8 mouse cellular contexts compared by ENCODE assay signal in genomic region chr4:155785819-155786218, GRCm38 (mm10). TPM values are rescaled to one million over a fixed set of nuclear protein-coding genes. Genes with fewer than 3 reads are reported as not detected.
DNase-seq lines count a peak whose midpoint lies in the region; ATAC-seq and TF ChIP-seq lines count a peak whose summit lies in the region.

Gene Tmem88b (minus strand): TSS chr4:155785874.

- 67% methylated on average over 5 of the region's 5 CpGs for WGBS in hindbrain, embryonic 13.5 days
- 74% methylated on average over 5 of the region's 5 CpGs for WGBS in midbrain, embryonic 12.5 days

- peak within 1 kb of the TSS; percentile 75; the same call in 1 of the 2 replicates for H3K4me3 ChIP-seq in bone marrow macrophage, adult 2 months (ENCODE audit: insufficient read depth, low read length)
- H3K4me3 ChIP-seq in hindbrain, embryonic 13.5 days = peak within 1 kb of the TSS; percentile 63
- H3K4me3 ChIP-seq in midbrain, embryonic 12.5 days = peak within 1 kb of the TSS; percentile 61

- TF ChIP-seq POLR2A in bone marrow macrophage, adult 2 months (IDR thresholded peaks at IDR 0.05; ENCODE audit: borderline replicate concordance, low read depth, low read length) = no peak

- H3K4me2 ChIP-seq in hindbrain, embryonic 13.5 days = peak within 1 kb of the TSS; percentile 68
- peak within 1 kb of the TSS; percentile 72 for H3K4me2 ChIP-seq in midbrain, embryonic 12.5 days (replicated peaks)

- TF ChIP-seq CTCF in bone marrow macrophage, adult 2 months (IDR thresholded peaks at IDR 0.05; ENCODE audit: low read depth, low read length) = no peak

- H3K27me3 ChIP-seq in hindbrain, embryonic 13.5 days = no peaks in the 10 kb centered on the region
- peaks cover 8% of the 10 kb centered on the region; the same call in 1 of the 2 replicates for H3K27me3 ChIP-seq in midbrain, embryonic 12.5 days

- H3K4me1 ChIP-seq in bone marrow macrophage, adult 2 months (ENCODE audit: control insufficient read depth, insufficient read depth, low read length) = peaks cover 2% of the 10 kb centered on the region
- peaks cover 18% of the 10 kb centered on the region for H3K4me1 ChIP-seq in hindbrain, embryonic 13.5 days (replicated peaks)
- H3K4me1 ChIP-seq in midbrain, embryonic 12.5 days = peaks cover 13% of the 10 kb centered on the region

- H3K9ac ChIP-seq in hindbrain, embryonic 13.5 days = peak within 1 kb of the TSS; percentile 84
- no peak within 1 kb of the TSS for H3K9ac ChIP-seq in midbrain, embryonic 12.5 days (replicated peaks)

- H3K9me3 ChIP-seq in hindbrain, embryonic 13.5 days = no peaks in the 10 kb centered on the region
- no peaks in the 10 kb centered on the region for H3K9me3 ChIP-seq in midbrain, embryonic 12.5 days

- H3K36me3 ChIP-seq in hindbrain, embryonic 13.5 days = no peaks in the 10 kb centered on the region
- H3K36me3 ChIP-seq in midbrain, embryonic 12.5 days = no peaks in the 10 kb centered on the region

- no peak for ATAC-seq in hindbrain, embryonic 13.5 days (ENCODE audit: low FRiP score)
- no peak for ATAC-seq in midbrain, embryonic 12.5 days (ENCODE audit: low FRiP score, low read depth)
- no peak for ATAC-seq in monocyte, adult 5-6 weeks (replicated peaks; ENCODE audit: insufficient number of reproducible peaks, low FRiP score, low TSS enrichment, poor library complexity, severe bottlenecking)

- no peak for DNase-seq in layer of hippocampus, adult 18-20 months (ENCODE audit: low spot score in 2 of 2)
- no peak for DNase-seq in layer of hippocampus, adult 11-12 months (ENCODE audit: low spot score)
- no peak for DNase-seq in cerebellum, adult 11 months
- no peak for DNase-seq in kidney, adult 8-10 months

- no peak within 1 kb of the TSS for H3K27ac ChIP-seq in bone marrow macrophage, adult 2 months (ENCODE audit: insufficient read depth, low read depth, low read length)
- H3K27ac ChIP-seq in hindbrain, embryonic 13.5 days = peak within 1 kb of the TSS; percentile 95; the same call in 1 of the 2 replicates
- H3K27ac ChIP-seq in midbrain, embryonic 12.5 days (replicated peaks) = no peak within 1 kb of the TSS

RNA-seq across cellular contexts. Expression of gene Tmem88b, which starts in this region (rescaled TPM):
- total RNA-seq in layer of hippocampus, adult 18-20 months (2021) = 10 to 100 TPM; 25.6 to 30.8 TPM
- 0.23 TPM in 1 of 2 replicates, not detected in the other for polyA plus RNA-seq in bone marrow macrophage, adult 2 months (2012; ENCODE audit: insufficient read depth, insufficient read length, missing spikeins)
- 0.49 and 0.62 TPM in 2 replicates for polyA plus RNA-seq in hindbrain, embryonic 13.5 days (2015; fragmentation: Nextera tagmentation; extraction: Ambion mirVana)
- polyA plus RNA-seq in midbrain, embryonic 12.5 days (2016; fragmentation: Nextera tagmentation; extraction: Ambion mirVana) = 0.38 and 0.63 TPM in 2 replicates
- not detected in 3 replicates for total RNA-seq in monocyte, adult 5-6 weeks (2017)

Comparison
In these comparisons a context has a peak if more than half of its experiments do, and no peak if none do; other contexts are left out.
1. RNA of gene Tmem88b (total RNA-seq): 25.6 to 30.8 TPM in layer of hippocampus, adult 18-20 months; not detected in monocyte, adult 5-6 weeks; every median in the first group is over 10 times any median in the second.
2. Peak in every context shown above with its lines, with median percentiles within 50 percentile points of each other: H3K4me3 ChIP-seq.